Mouse (Mus musculus): ENCODE results near the gene Ces3b. TPM values are rescaled to one million over a fixed set of nuclear protein-coding genes. Genes with fewer than 3 reads are reported as not detected.
"Not testable (repeated sequence)": the region's sequence is repeated elsewhere in the genome, so short reads cannot be mapped to it uniquely, and the experiment has no call there.

Gene Ces3b
- total and polyA plus RNA-seq, 3 experiments = not detected

GRCm38 (mm10) chr8:105103701-105104100, 20.1 kb downstream of the Ces3b start:
- not testable (repeated sequence) for H3K36me3 ChIP-seq (ENCODE audit: control insufficient read depth in 1 of 2, insufficient read depth in 2 of 2, low read length in 2 of 2); H3K79me2 ChIP-seq (ENCODE audit: control insufficient read depth, insufficient read depth, low read length, poor library complexity); H3K4me1 ChIP-seq (ENCODE audit: control insufficient read depth in 1 of 2, insufficient read depth in 2 of 2, low read length in 2 of 2); H3K9ac ChIP-seq (ENCODE audit: control insufficient read depth, low read depth, low read length, poor library complexity, severe bottlenecking); DNase-seq (ENCODE audit: low read depth, low spot score); H3K27ac ChIP-seq (ENCODE audit: control insufficient read depth, low read depth, low read length); H3K4me3 ChIP-seq (ENCODE audit: control insufficient read depth in 1 of 2, insufficient read depth in 1 of 2, low read depth in 2 of 2, low read length in 2 of 2); H3K27me3 ChIP-seq (ENCODE audit: control insufficient read depth in 1 of 2, insufficient read depth in 2 of 2, low read length in 2 of 2); H3K9me3 ChIP-seq (replicated peaks; ENCODE audit: insufficient read depth, low read length)

GRCm38 (mm10) chr8:105104220-105104619, 20.7 kb downstream of the Ces3b start:
- Histone ChIP-seq H3K27ac (ENCODE audit: control insufficient read depth, low read depth, low read length) (no peak overlapping the region), H3K27me3 (ENCODE audit: control insufficient read depth in 1 of 2, insufficient read depth in 2 of 2, low read length in 2 of 2) (peaks cover 5% of the 10 kb centered on the region in 2 experiments; a peak in 2 of 4 replicates), H3K9me3 (replicated peaks; ENCODE audit: insufficient read depth, low read length) (no peaks in the 10 kb centered on the region), H3K36me3 (ENCODE audit: control insufficient read depth in 1 of 2, insufficient read depth in 2 of 2, low read length in 2 of 2) (no peaks in the 10 kb centered on the region), H3K4me3 (ENCODE audit: control insufficient read depth in 1 of 2, insufficient read depth in 1 of 2, low read depth in 2 of 2, low read length in 2 of 2) (no peak overlapping the region), H3K79me2 (ENCODE audit: control insufficient read depth, insufficient read depth, low read length, poor library complexity) (no peaks in the 10 kb centered on the region), H3K9ac (ENCODE audit: control insufficient read depth, low read depth, low read length, poor library complexity, severe bottlenecking) (no peak overlapping the region), H3K4me1 (ENCODE audit: control insufficient read depth in 1 of 2, insufficient read depth in 2 of 2, low read length in 2 of 2) (no peaks in the 10 kb centered on the region)
- no peak for DNase-seq (ENCODE audit: low read depth, low spot score)
- no peak for TF ChIP-seq TCF12 (IDR thresholded peaks at IDR 0.05; ENCODE audit: low read depth, low read length)
- TF ChIP-seq POLR2AphosphoS5 (IDR thresholded peaks at IDR 0.05; ENCODE audit: borderline replicate concordance, low read depth, low read length) = no peak
- TF ChIP-seq POLR2A (IDR thresholded peaks at IDR 0.05; ENCODE audit: control insufficient read depth in 1 of 2, insufficient read depth in 1 of 2, low read depth in 1 of 2, low read length in 2 of 2, poor library complexity in 1 of 2) = no peak
- TF ChIP-seq ETS1 (IDR thresholded peaks at IDR 0.05; ENCODE audit: low read depth, low read length) = no peak
- no peak for TF ChIP-seq MEF2A (IDR thresholded peaks at IDR 0.05; ENCODE audit: extremely low read depth, insufficient replicate concordance, low read depth, low read length, poor library complexity, severe bottlenecking)
- no peak for TF ChIP-seq HCFC1 (IDR thresholded peaks at IDR 0.05; ENCODE audit: low read depth, low read length)
- no peak for TF ChIP-seq SIN3A (IDR thresholded peaks at IDR 0.05; ENCODE audit: low read length)
- TF ChIP-seq NELFE (IDR thresholded peaks at IDR 0.05; ENCODE audit: low read depth, low read length) = no peak
- TF ChIP-seq CHD1 (IDR thresholded peaks at IDR 0.05; ENCODE audit: low read depth, low read length) = no peak
- TF ChIP-seq NRF1 (IDR thresholded peaks at IDR 0.05; ENCODE audit: insufficient read depth, low read depth, low read length, poor library complexity, severe bottlenecking) = no peak
- no peak for TF ChIP-seq ZMIZ1 (IDR thresholded peaks at IDR 0.05; ENCODE audit: low read depth, low read length)
- no peak for TF ChIP-seq CHD2 (IDR thresholded peaks at IDR 0.05; ENCODE audit: low read length)
- TF ChIP-seq ZC3H11A (IDR thresholded peaks at IDR 0.05; ENCODE audit: low read depth, low read length) = no peak
- TF ChIP-seq TBP (IDR thresholded peaks at IDR 0.05; ENCODE audit: low read depth, low read length) = no peak
- TF ChIP-seq JUND (IDR thresholded peaks at IDR 0.05; ENCODE audit: low read depth, low read length) = no peak

GRCm38 (mm10) chr8:105129864-105130263, 46.3 kb downstream of the Ces3b start:
- no peaks in the 10 kb centered on the region for H3K36me3 ChIP-seq (ENCODE audit: control insufficient read depth in 1 of 2, insufficient read depth in 2 of 2, low read length in 2 of 2)
- H3K79me2 ChIP-seq (ENCODE audit: control insufficient read depth, insufficient read depth, low read length, poor library complexity) = no peaks in the 10 kb centered on the region
- peaks cover 0 to 3% of the 10 kb centered on the region in 2 experiments; a peak in 1 of 4 replicates for H3K4me1 ChIP-seq (ENCODE audit: control insufficient read depth in 1 of 2, insufficient read depth in 2 of 2, low read length in 2 of 2)
- no peaks in the 10 kb centered on the region for H3K9me3 ChIP-seq (replicated peaks; ENCODE audit: insufficient read depth, low read length)
- no peak overlapping the region for H3K4me3 ChIP-seq (ENCODE audit: control insufficient read depth in 1 of 2, insufficient read depth in 1 of 2, low read depth in 2 of 2, low read length in 2 of 2)
- DNase-seq (ENCODE audit: low read depth, low spot score) = no peak
- H3K27me3 ChIP-seq (ENCODE audit: control insufficient read depth in 1 of 2, insufficient read depth in 2 of 2, low read length in 2 of 2) = peaks cover 6 to 11% of the 10 kb centered on the region in 2 experiments
- H3K9ac ChIP-seq (ENCODE audit: control insufficient read depth, low read depth, low read length, poor library complexity, severe bottlenecking) = no peak overlapping the region
- no peak overlapping the region for H3K27ac ChIP-seq (ENCODE audit: control insufficient read depth, low read depth, low read length)
- TF ChIP-seq EP300 (IDR thresholded peaks at IDR 0.05; ENCODE audit: low read depth in 1 of 2, low read length in 2 of 2) (no peak), GATA1 (IDR thresholded peaks at IDR 0.05; ENCODE audit: low read depth, low read length) (no peak), POLR2AphosphoS2 (IDR thresholded peaks at IDR 0.05; ENCODE audit: low read length) (no peak), E2F4 (IDR thresholded peaks at IDR 0.05; ENCODE audit: borderline replicate concordance, low read depth, low read length) (no peak), MAZ (IDR thresholded peaks at IDR 0.05; ENCODE audit: low read depth, low read length) (no peak), ZC3H11A (IDR thresholded peaks at IDR 0.05; ENCODE audit: low read depth, low read length) (no peak), TCF12 (IDR thresholded peaks at IDR 0.05; ENCODE audit: low read depth, low read length) (no peak), CHD2 (IDR thresholded peaks at IDR 0.05; ENCODE audit: low read length) (no peak), NELFE (IDR thresholded peaks at IDR 0.05; ENCODE audit: low read depth, low read length) (no peak), KAT2A (conservative IDR thresholded peaks at IDR 0.05; ENCODE audit: low read depth, low read length) (no peak), ETS1 (IDR thresholded peaks at IDR 0.05; ENCODE audit: low read depth, low read length) (no peak), USF1 (IDR thresholded peaks at IDR 0.05; ENCODE audit: low read depth, low read length) (no peak), TAL1 (IDR thresholded peaks at IDR 0.05; ENCODE audit: low read length) (no peak), MYC (IDR thresholded peaks at IDR 0.05; ENCODE audit: low read depth, low read length) (no peak), UBTF (IDR thresholded peaks at IDR 0.05; ENCODE audit: borderline replicate concordance, insufficient read depth, low read depth, low read length) (no peak), CHD1 (IDR thresholded peaks at IDR 0.05; ENCODE audit: low read depth, low read length) (no peak), MYB (IDR thresholded peaks at IDR 0.05; ENCODE audit: low read depth, low read length) (no peak)

Measured in MEL (cell line).